ENCODE assay signal across 7 mouse cellular contexts in the genomic region with DNA sequence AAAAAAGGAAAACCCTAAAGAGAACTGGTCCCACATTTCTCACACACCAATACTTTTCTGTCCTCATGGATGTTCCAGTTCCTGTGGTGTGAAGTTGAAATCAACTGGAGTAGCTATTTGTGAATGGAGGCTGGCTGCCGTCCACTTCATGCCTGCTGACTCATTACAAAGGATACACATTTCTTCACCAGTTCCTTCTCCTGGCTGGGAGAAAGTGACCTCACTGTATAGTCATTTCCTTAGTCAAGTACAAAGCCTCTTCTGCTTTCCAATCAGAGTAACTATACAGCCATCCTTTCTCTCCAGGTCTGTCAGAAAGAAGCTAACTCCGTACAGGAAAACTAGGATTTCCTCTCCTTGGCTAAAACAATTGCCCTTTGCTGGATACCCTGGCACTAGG. TPM values are rescaled to one million over a fixed set of nuclear protein-coding genes. Genes with fewer than 3 reads are reported as not detected.
DNase-seq lines count a peak whose midpoint lies in the region; TF ChIP-seq lines count a peak whose summit lies in the region.

No protein-coding gene starts in this region.

- H3K27me3 ChIP-seq in kidney, adult 2 months (replicated peaks; ENCODE audit: control insufficient read depth, insufficient read depth, low read length), result no peaks in the 10 kb centered on the region
- H3K27me3 ChIP-seq in forebrain, embryonic 10.5 days (ENCODE audit: poor library complexity, severe bottlenecking), result no peaks in the 10 kb centered on the region

- no peak for TF ChIP-seq CTCF in gastrocnemius, adult 2 months (IDR thresholded peaks at IDR 0.05)
- no peak for TF ChIP-seq CTCF in kidney, adult 2 months (conservative IDR thresholded peaks at IDR 0.05; ENCODE audit: insufficient read depth, insufficient read length, low read depth, low read length)

- H3K4me3 ChIP-seq in gastrocnemius, adult 2 months, result no peak overlapping the region
- no peak overlapping the region for H3K4me3 ChIP-seq in kidney, adult 2 months (ENCODE audit: insufficient read depth, low read depth, low read length)
- no peak overlapping the region for H3K4me3 ChIP-seq in macrophage (ENCODE audit: inconsistent target)
- no peak overlapping the region for H3K4me3 ChIP-seq in forebrain, embryonic 10.5 days

- DNase-seq in urinary bladder, postnatal 25 days (ENCODE audit: low spot score), result peak; percentile 49
- no peak for DNase-seq in urinary bladder, adult 2 months (ENCODE audit: low spot score)
- DNase-seq in gastrocnemius, adult 2 months, result peak; percentile 87
- DNase-seq in kidney, adult 2 months, result peak; percentile 74
- no peak for DNase-seq in forebrain, embryonic 10.5 days (ENCODE audit: extremely low spot score, low spot score)
- no peak for DNase-seq in layer of hippocampus, adult 18-20 months (ENCODE audit: low spot score in 2 of 2)

- no peaks in the 10 kb centered on the region; the same call in 1 of the 2 replicates for H3K4me1 ChIP-seq in kidney, adult 2 months (ENCODE audit: control insufficient read depth, insufficient read depth, low read length)
- H3K4me1 ChIP-seq in forebrain, embryonic 10.5 days, result no peaks in the 10 kb centered on the region

- no peak for TF ChIP-seq POLR2A in kidney, adult 2 months (IDR thresholded peaks at IDR 0.05; ENCODE audit: low read depth, low read length)

- intact Hi-C loops in gastrocnemius, adult 2 months (cut with DNase I), result no loop called here

- peaks cover 19% of the 10 kb centered on the region; the same call in 1 of the 2 replicates for H3K79me2 ChIP-seq in macrophage (ENCODE audit: inconsistent target)

- H3K9me3 ChIP-seq in forebrain, embryonic 10.5 days, result no peaks in the 10 kb centered on the region

- H3K27ac ChIP-seq in gastrocnemius, adult 2 months, result peak overlapping the region; percentile 66
- H3K27ac ChIP-seq in kidney, adult 2 months (ENCODE audit: insufficient read depth, low read depth, low read length), result 0 out of 2 replicates have a peak overlapping the region, but pooled peaks have one; percentile 14
- H3K27ac ChIP-seq in macrophage, result peak overlapping the region; percentile 57
- no peak overlapping the region for H3K27ac ChIP-seq in forebrain, embryonic 10.5 days

- 43% methylated on average over 2 of the region's 2 CpGs for WGBS in kidney, adult 2 months
- WGBS in macrophage (ENCODE audit: missing documents), result 3% methylated on average over 2 of the region's 2 CpGs
- 92% methylated on average over 2 of the region's 2 CpGs for WGBS in forebrain, embryonic 10.5 days

- H3K36me3 ChIP-seq in kidney, adult 2 months (ENCODE audit: control insufficient read depth, insufficient read depth, low read length), result peaks cover 1% of the 10 kb centered on the region; the same call in 1 of the 2 replicates
- H3K36me3 ChIP-seq in macrophage (ENCODE audit: inconsistent target), result peaks cover 32% of the 10 kb centered on the region
- H3K36me3 ChIP-seq in forebrain, embryonic 10.5 days (replicated peaks), result peaks cover 100% of the 10 kb centered on the region

RNA-seq across cellular contexts. Expression of a gene that starts 19.3 kb away (rescaled TPM):
- polyA plus RNA-seq in urinary bladder, adult 2 months (2012; rRNA removed), result 42.4 and 47.8 TPM in 2 replicates
- 10 to 100 TPM; 24.0 to 27.8 TPM for total RNA-seq in gastrocnemius, adult 2 months (2021)
- 58.3 and 73.9 TPM in 2 replicates for polyA plus RNA-seq in kidney, adult 2 months (2012; rRNA removed)
- 100 to 1,000 TPM in 15 of 26 experiments, 10 to 100 TPM in 11; 46.5 to 197 (median 105) TPM for total RNA-seq in macrophage (2018; cell fraction: chromatin; rRNA removed)
- 10 to 100 TPM; 13.7 to 27.1 (median 21.6) TPM for total RNA-seq in macrophage (2018; cell fraction: cytosol; rRNA removed)
- 100 to 1,000 TPM in 1 of 26 experiments, 10 to 100 TPM in 25; 27.3 to 129 (median 55.8) TPM for total RNA-seq in macrophage (2018; cell fraction: nucleus; rRNA removed)
- 19.0 to 33.5 TPM (median 20.9 TPM) in 3 replicates for polyA plus RNA-seq in macrophage (2018)
- 193 and 203 TPM in 2 replicates for polyA plus RNA-seq in forebrain, embryonic 10.5 days (2016; fragmentation: Nextera tagmentation; extraction: Ambion mirVana)
- 100 to 1,000 TPM; 142 to 153 TPM for total RNA-seq in layer of hippocampus, adult 18-20 months (2021)

RNA-seq across cellular contexts. Expression of a gene that starts 35.9 kb away (rescaled TPM):
- 16.8 and 17.7 TPM in 2 replicates for polyA plus RNA-seq in urinary bladder, adult 2 months (2012; rRNA removed)
- 100 to 1,000 TPM; 139 to 152 TPM for total RNA-seq in gastrocnemius, adult 2 months (2021)
- 21.1 and 22.6 TPM in 2 replicates for polyA plus RNA-seq in kidney, adult 2 months (2012; rRNA removed)
- total RNA-seq in macrophage (2018; cell fraction: chromatin; rRNA removed), result 1 to 10 TPM in 5 of 26 experiments, under 1 TPM in 8, not detected in 13; 0.42 to 4.5 (median 0.89) TPM
- total RNA-seq in macrophage (2018; cell fraction: cytosol; rRNA removed), result 1 to 10 TPM in 5 of 26 experiments, under 1 TPM in 21; 0.17 to 1.5 (median 0.62) TPM
- 1 to 10 TPM in 7 of 26 experiments, under 1 TPM in 15, not detected in 4; 0.39 to 2.6 (median 0.90) TPM for total RNA-seq in macrophage (2018; cell fraction: nucleus; rRNA removed)
- 0.16 to 1.4 TPM (median 0.23 TPM) in 3 replicates for polyA plus RNA-seq in macrophage (2018)
- 60.5 and 62.4 TPM in 2 replicates for polyA plus RNA-seq in forebrain, embryonic 10.5 days (2016; fragmentation: Nextera tagmentation; extraction: Ambion mirVana)
- total RNA-seq in layer of hippocampus, adult 18-20 months (2021), result 100 to 1,000 TPM; 110 to 125 TPM

Comparison
In these comparisons a context has a peak if more than half of its experiments do, and no peak if none do; other contexts are left out.
1. DNase-seq: peak in urinary bladder, postnatal 25 days (single experiment), gastrocnemius, adult 2 months (single experiment) and kidney, adult 2 months (single experiment); none in urinary bladder, adult 2 months (single experiment), forebrain, embryonic 10.5 days (single experiment) and layer of hippocampus, adult 18-20 months (0 of 2).